Mouse (Mus musculus) regulatory T cell (primary cell): ENCODE results near the gene Zfp512b.

Experiments
- in situ Hi-C: fragments of 300-600 bp; cut with MboI, MseI; formaldehyde crosslinking; loops from one replicate; pipeline ENCODE4 v1.15.1; 2025; ENCODE audit warnings: high pct_unique_total_duplicates

The Zfp512b gene

GRCm38 (mm10) chr2:181592231-181593041 is at the start of gene Zfp512b:
TSS of gene Zfp512b (minus strand) at chr2:181592803.
- in situ Hi-C loops, result no loop called here

GRCm38 (mm10) chr2:181635865-181636264 is 43.3 kb upstream of the Zfp512b start:
- in situ Hi-C loops, result no loop called here

GRCm38 (mm10) chr2:181632624-181633023 is 40.0 kb upstream of the Zfp512b start:
- in situ Hi-C loops, result no loop called here

- in situ Hi-C loops, result no loop called here
Measured at GRCm38 (mm10) chr2:181628471-181628870, 35.9 kb upstream of the Zfp512b start.

- in situ Hi-C loops, result no loop called here
Measured at GRCm38 (mm10) chr2:181623401-181623800, 30.8 kb upstream of the Zfp512b start.

GRCm38 (mm10) chr2:181618761-181619495 is 26.3 kb upstream of the Zfp512b start:
- in situ Hi-C loops, result no loop called here

GRCm38 (mm10) chr2:181602367-181602766 is 9.8 kb upstream of the Zfp512b start:
- in situ Hi-C loops, result no loop called here

GRCm38 (mm10) chr2:181601751-181602145 is 9.1 kb upstream of the Zfp512b start:
- in situ Hi-C loops, result no loop called here

GRCm38 (mm10) chr2:181600828-181601750 is 8.5 kb upstream of the Zfp512b start:
- in situ Hi-C loops, result no loop called here

- in situ Hi-C loops, result no loop called here
Measured at GRCm38 (mm10) chr2:181600226-181600758, 7.7 kb upstream of the Zfp512b start.

GRCm38 (mm10) chr2:181598454-181599351 is 6.1 kb upstream of the Zfp512b start, which contains the start of gene Samd10:
TSS of gene Samd10 (minus strand) at chr2:181599212.
- in situ Hi-C loops, result no loop called here

GRCm38 (mm10) chr2:181597378-181598061 is 4.9 kb upstream of the Zfp512b start:
- in situ Hi-C loops, result no loop called here

GRCm38 (mm10) chr2:181596221-181596960 is 3.8 kb upstream of the Zfp512b start:
- in situ Hi-C loops, result no loop called here

GRCm38 (mm10) chr2:181594946-181595696 is 2.5 kb upstream of the Zfp512b start:
- in situ Hi-C loops, result no loop called here

GRCm38 (mm10) chr2:181593937-181594336 is 1.3 kb upstream of the Zfp512b start:
- in situ Hi-C loops, result no loop called here

- in situ Hi-C loops, result no loop called here
Measured at GRCm38 (mm10) chr2:181593042-181593421, 429 bp upstream of the Zfp512b start.

GRCm38 (mm10) chr2:181591528-181592085 is 996 bp downstream of the Zfp512b start, which contains the start of gene Prpf6:
TSS of gene Prpf6 (plus strand) at chr2:181591868.
- in situ Hi-C loops, result no loop called here

GRCm38 (mm10) chr2:181590471-181590870 is 2.1 kb downstream of the Zfp512b start:
- in situ Hi-C loops, result no loop called here
